Mouse (Mus musculus) olfactory bulb, adult 2 months (tissue): ENCODE data around the gene Utrn. TPM values are rescaled to one million over a fixed set of nuclear protein-coding genes. Genes with fewer than 3 reads are reported as not detected.

Experiments used
- H3K27ac ChIP-seq: fragments of 200-500 bp; 2 replicates; pipeline ENCODE4 v1.5.1; 2012; ENCODE audit warnings: low read depth, low read length; ENCODE audit not compliant: insufficient read depth
- H3K4me1 ChIP-seq: fragments of 200-500 bp; 2 replicates; pipeline ENCODE4 v1.6.1; 2012; ENCODE audit warnings: low read length; ENCODE audit not compliant: control insufficient read depth, insufficient read depth
- H3K4me3 ChIP-seq: fragments of 200-500 bp; 2 replicates; pipeline ENCODE4 v1.5.1; 2012; ENCODE audit warnings: mild to moderate bottlenecking, low read depth, low read length, moderate library complexity; ENCODE audit not compliant: insufficient read depth
- CTCF ChIP-seq: fragments of 200-500 bp; IDR thresholded peaks from 2 replicates; pipeline ENCODE4 v1.5.1; 2012; ENCODE audit warnings: low read depth, mild to moderate bottlenecking, low read length, moderate library complexity; ENCODE audit not compliant: insufficient read depth
- POLR2A ChIP-seq: fragments of 200-500 bp; IDR thresholded peaks from 2 replicates; pipeline ENCODE4 v1.6.1; 2012; ENCODE audit warnings: mild to moderate bottlenecking, low read depth, low read length, moderate library complexity; ENCODE audit not compliant: insufficient read depth
- WGBS: fragments of 180-500 bp; shearing (Covaris S2); methylation state at CpG from one replicate; pipeline ENCODE4 v1.1.7; 2018; 5-methylcytosine and 5-hydroxymethylcytosine counted together
- polyA plus RNA-seq: library from polyadenylated mRNA; stranded (reverse); fragments of >200 nt; gene quantifications from 2 replicates; pipeline ENCODE4 v1.2.4, GENCODE M21; 2012; ENCODE audit warnings: low replicate concordance; ENCODE audit not compliant: missing spikeins, insufficient read depth, insufficient read length

The Utrn gene
- polyA plus RNA-seq, 1 experiment: 80.1 TPM

GRCm38 (mm10) chr10:12798248-12798647 lies 70.9 kb downstream of the Utrn start:
- TF ChIP-seq CTCF: no peak
- TF ChIP-seq POLR2A: no peak
- Histone ChIP-seq H3K4me1 (peaks cover 11% of the 10 kb centered on the region), H3K4me3 (no peak overlapping the region), H3K27ac (no peak overlapping the region)
- WGBS: 93% methylated on average over 4 of the region's 4 CpGs

- TF ChIP-seq CTCF: no peak
- no peak for TF ChIP-seq POLR2A
- Histone ChIP-seq H3K27ac (no peak overlapping the region), H3K4me1 (peaks cover 17% of the 10 kb centered on the region), H3K4me3 (no peak overlapping the region)
- WGBS: 89% methylated on average over 1 of the region's 1 CpGs
These were observed 72.7 kb downstream of the Utrn start for GRCm38 (mm10) chr10:12796510-12796840.

- no peak overlapping the region for H3K27ac ChIP-seq
- no peak overlapping the region for H3K4me3 ChIP-seq
- WGBS: 65% methylated on average over 8 of the region's 8 CpGs
- H3K4me1 ChIP-seq: peaks cover 17% of the 10 kb centered on the region
- TF ChIP-seq CTCF: no peak
- no peak for TF ChIP-seq POLR2A
These were observed 73.2 kb downstream of the Utrn start for GRCm38 (mm10) chr10:12795796-12796509.

GRCm38 (mm10) chr10:12792049-12792448 lies 77.1 kb downstream of the Utrn start:
- peak overlapping the region; percentile 94 for H3K27ac ChIP-seq
- H3K4me1 ChIP-seq: peaks cover 19% of the 10 kb centered on the region
- TF ChIP-seq CTCF: no peak
- no peak for TF ChIP-seq POLR2A
- no peak overlapping the region for H3K4me3 ChIP-seq
- WGBS: 41% methylated on average over 6 of the region's 6 CpGs

- TF ChIP-seq POLR2A: no peak
- no peak for TF ChIP-seq CTCF
- 79% methylated on average over 3 of the region's 3 CpGs for WGBS
- Histone ChIP-seq H3K4me3 (no peak overlapping the region), H3K4me1 (peaks cover 10% of the 10 kb centered on the region), H3K27ac (0 out of 2 replicates have a peak overlapping the region, but pooled peaks have one; percentile 4)
These were observed 78.3 kb downstream of the Utrn start for GRCm38 (mm10) chr10:12790881-12791280.

- H3K27ac ChIP-seq: no peak overlapping the region
- H3K4me1 ChIP-seq: peaks cover 10% of the 10 kb centered on the region
- TF ChIP-seq CTCF (no peak), POLR2A (no peak)
- H3K4me3 ChIP-seq: no peak overlapping the region
- WGBS: 98% methylated on average over 1 of the region's 1 CpGs
These were observed 80.6 kb downstream of the Utrn start for GRCm38 (mm10) chr10:12788529-12788928.

- TF ChIP-seq CTCF (no peak), POLR2A (no peak)
- WGBS: 42% methylated on average over 6 of the region's 6 CpGs
These were observed 81.2 kb downstream of the Utrn start for GRCm38 (mm10) chr10:12787965-12788364.

GRCm38 (mm10) chr10:12785299-12785698 lies 83.9 kb downstream of the Utrn start:
- WGBS: 96% methylated on average over 5 of the region's 5 CpGs
- no peak for TF ChIP-seq POLR2A
- Histone ChIP-seq H3K4me3 (no peak overlapping the region), H3K27ac (no peak overlapping the region), H3K4me1 (peaks cover 2% of the 10 kb centered on the region)

More at GRCm38 (mm10) chr10:12787965-12788364, 81.2 kb downstream of the Utrn start:
- Histone ChIP-seq H3K4me1 (peaks cover 10% of the 10 kb centered on the region), H3K4me3 (no peak overlapping the region), H3K27ac (no peak overlapping the region)

- H3K27ac ChIP-seq: no peak overlapping the region
- no peaks in the 10 kb centered on the region for H3K4me1 ChIP-seq
- 84% methylated on average over 4 of the region's 4 CpGs for WGBS
- no peak overlapping the region for H3K4me3 ChIP-seq
- TF ChIP-seq POLR2A (no peak), CTCF (no peak)
These were observed 87.7 kb downstream of the Utrn start for GRCm38 (mm10) chr10:12781381-12781907.

GRCm38 (mm10) chr10:12773178-12773577 lies 96.0 kb downstream of the Utrn start:
- TF ChIP-seq CTCF (no peak), POLR2A (no peak)
- no peaks in the 10 kb centered on the region for H3K4me1 ChIP-seq
- H3K27ac ChIP-seq: no peak overlapping the region
- no peak overlapping the region for H3K4me3 ChIP-seq
- WGBS: 52% methylated on average over 6 of the region's 6 CpGs

- Histone ChIP-seq H3K4me3 (no peak overlapping the region), H3K27ac (no peak overlapping the region), H3K4me1 (no peaks in the 10 kb centered on the region)
- WGBS: 74% methylated on average over 2 of the region's 2 CpGs
- TF ChIP-seq POLR2A (no peak), CTCF (no peak)
These were observed 97.7 kb downstream of the Utrn start for GRCm38 (mm10) chr10:12771511-12771910.
